Mouse (Mus musculus) neural tube, embryonic 10.5 days (tissue): ENCODE results near the gene Slc6a2.

Experiments used
- DNase-seq: peaks from one replicate; pipeline ENCODE4 v3.0.0-alpha.2; 2017; ENCODE audit warnings: low spot score; ENCODE audit errors: extremely low spot score

Gene Slc6a2

DNA sequence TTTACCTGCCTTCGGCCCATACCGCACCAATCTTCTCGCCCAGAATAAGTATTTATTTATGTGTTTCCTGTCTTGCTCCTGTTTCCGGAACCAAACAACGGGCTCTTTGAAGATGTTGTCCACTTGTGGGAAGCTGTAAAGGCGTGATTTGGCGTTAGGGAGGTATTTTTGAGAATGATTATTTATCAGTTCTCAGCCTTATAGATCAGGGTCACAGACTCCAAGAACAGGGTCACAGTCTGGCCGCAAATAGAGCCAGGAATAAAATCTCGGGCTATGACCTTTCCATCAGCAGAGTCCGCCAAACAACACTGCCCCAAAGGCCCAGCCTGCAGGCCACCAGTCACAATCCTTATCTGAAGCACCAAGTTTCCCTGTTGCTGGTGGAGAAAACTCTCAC lies at the start of gene Slc6a2:
Gene Slc6a2 (plus strand): TSS at position 301 of the 400 bp plus-strand sequence.
- no peak for DNase-seq

DNA sequence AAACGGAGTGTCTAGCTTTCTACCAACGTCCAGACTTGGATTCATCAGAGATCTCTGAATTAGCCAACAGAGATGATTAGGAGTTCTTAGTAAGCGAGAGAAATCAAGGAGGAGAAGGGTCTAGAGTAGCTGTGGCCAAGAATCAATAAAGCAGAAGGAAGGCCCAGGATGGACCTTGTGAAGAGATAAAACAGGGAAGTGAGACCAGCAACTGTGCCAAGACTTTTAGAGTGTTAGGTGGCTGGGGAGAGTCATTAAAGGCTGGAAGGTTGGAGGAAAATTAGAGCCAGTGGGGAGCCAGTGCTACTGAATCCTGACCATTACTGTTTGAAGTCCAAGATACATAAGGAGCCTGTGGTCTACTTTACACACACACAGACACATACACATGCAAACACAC lies 48.4 kb upstream of the Slc6a2 start:
- DNase-seq = no peak

DNA sequence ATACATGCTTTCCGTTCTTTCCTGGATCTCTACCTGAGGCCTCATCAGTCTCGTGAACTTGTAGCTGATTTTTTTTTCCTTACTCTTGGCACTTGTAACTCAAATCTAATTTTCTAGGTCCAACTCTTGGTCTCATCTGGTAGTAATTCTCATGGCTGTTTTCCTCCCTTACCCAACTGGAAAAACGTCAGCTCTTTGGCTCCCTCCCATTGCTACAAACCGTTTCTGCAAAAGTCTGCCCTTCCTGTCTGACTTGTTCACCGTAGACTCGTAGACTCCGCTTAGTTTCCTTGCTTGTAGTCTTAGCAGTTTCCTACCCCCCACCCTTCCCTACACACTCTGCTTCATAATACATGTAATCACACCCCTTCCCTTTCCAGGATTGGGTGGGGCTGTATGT lies 46.5 kb upstream of the Slc6a2 start:
- no peak for DNase-seq

DNA sequence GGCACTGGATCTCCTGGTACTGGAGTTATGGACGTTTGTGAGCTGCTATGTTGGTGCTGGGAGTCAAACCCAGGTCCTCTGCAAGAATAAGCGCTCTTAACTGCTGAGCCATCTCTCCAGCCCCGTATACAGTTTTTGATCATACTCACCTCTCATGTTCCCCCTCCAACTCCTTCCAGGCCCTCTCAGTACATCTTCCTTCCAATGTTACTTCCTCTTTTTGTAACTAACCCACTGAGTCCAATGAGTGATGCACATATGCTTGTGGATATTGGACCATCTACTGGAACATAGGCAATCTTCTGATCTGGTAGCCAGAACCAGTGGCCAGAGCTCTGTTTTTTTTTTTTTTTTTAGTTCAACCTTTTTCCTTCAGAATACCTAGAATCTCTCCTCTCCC lies 43.8 kb upstream of the Slc6a2 start:
- DNase-seq = no peak

DNA sequence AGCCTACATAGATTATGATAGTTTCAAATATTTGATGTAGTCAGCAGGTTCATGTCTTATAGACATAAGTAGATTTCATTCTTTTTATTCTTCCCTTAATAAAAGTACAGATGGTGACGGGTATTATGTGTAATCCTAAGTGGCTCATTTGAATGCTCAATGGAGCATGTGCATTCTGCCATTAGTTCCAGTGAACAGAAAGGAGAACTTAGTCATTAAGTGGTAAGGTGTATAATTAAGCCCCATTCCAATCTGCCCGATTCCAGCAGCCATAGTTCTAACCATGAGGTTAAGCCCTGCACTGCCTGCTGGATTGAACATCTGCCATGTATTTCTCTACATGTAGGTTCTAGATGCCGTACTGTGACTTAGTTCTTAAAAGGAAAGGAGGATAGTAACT lies 38.1 kb upstream of the Slc6a2 start:
- no peak for DNase-seq

DNA sequence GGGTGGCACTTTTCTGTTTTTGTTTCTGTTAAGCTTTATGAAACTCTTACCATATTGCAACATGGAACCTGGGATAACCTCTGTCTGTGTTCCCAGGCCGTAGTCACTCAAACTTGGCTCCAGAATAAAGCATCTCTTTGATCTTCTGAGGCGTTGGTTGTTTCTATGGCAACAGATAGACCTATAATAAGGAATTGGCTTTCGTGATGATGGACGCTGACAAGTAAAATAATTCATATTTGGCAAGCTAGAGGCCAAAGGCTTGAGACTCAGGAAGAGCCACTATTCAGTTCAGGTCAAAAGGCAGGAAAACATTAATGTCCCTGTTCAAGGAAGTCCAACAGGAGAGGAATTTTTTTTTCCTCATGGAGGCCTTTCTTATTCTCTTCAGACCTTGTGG lies 30.9 kb upstream of the Slc6a2 start:
- no peak for DNase-seq

DNA sequence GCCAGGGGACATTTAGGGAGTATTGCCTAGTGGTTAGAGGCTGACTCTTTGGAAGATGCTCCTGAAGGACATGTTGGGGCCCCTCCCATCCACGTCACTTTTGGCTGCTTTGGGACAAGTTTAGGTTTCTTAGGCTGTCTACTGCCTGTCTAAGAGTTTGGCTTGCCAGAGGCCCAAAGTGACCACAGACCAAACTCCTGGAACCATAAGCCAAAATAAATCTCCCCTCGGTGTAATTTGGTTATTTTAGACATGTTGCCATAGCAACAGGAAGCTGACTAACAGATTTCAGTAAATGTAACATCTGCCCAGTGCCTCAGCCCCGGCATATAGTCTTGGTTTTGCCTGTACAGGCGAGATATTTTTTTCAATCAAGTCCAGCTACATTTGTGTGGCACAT lies 21.8 kb upstream of the Slc6a2 start:
- no peak for DNase-seq

DNA sequence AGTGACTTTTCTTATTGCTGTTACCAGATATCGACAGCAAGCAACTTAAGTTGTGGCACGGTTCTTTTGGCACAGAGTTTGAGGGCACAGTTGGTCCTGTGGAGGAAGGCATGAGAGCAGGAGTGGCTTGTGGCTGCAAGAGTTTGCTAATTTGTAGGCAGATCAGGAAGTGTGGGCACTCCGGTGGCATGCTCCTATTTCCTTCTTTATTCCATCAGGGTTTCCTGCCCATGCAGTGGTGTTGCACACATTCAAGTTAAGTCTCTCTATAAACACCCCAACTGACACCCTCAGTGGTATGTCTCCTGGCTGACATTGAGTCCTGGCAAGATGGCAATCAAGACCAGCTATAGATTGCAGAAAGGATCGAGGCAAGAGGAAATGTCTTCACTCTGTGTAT lies 10.8 kb upstream of the Slc6a2 start:
- no peak for DNase-seq

DNA sequence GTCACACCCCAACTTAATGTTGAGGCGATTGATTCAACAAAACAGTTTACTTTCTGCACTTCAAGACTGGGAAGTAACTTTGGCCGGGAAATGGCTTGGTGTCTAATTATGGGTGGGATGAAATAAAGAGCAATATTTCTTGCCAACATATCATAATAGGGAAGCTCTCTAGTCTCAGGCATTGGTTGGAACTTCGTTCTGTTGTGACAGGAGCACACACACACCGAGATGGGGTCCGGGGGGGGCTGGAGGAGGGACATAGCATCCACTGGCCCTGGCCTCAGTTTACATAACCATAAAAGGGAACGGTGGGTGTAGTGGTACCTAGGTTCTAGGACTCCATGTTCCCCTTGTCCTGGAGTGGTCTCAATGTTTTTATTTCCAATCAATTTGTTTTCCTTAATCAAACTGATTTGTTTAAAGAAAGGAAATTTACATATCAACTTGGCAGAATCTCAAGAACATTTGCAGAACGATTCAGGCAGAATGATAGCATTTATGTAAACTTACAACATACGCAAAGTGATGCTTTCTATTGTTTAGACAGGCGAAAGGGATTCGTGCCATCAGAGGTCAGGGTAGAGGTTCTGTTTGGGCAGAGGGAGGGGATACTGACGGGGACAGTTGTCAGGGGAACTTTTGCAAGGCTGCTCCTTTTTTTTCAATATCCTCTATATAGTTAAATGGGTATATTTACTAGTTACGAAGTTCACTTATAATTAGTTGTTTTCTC lies 9.1 kb upstream of the Slc6a2 start:
- DNase-seq = no peak

DNA sequence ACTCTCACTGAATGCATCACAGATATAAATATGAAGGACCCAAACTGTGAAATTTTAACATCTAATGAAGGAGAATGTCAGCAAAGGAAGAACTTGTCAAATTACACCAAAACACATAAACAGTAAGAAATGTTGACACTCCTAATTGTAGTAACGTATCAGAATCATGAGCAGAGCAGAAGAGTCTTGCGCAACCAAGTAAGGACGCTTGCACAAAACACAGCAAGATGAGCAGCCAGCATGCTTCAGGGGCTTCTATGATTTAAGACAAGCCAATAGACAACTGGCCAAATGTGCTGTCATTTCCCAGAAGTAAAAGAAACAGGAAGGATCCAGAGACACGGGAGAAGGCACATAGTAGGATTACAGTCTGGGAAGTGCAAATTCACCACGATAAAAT lies 5.8 kb upstream of the Slc6a2 start:
- DNase-seq = no peak

DNA sequence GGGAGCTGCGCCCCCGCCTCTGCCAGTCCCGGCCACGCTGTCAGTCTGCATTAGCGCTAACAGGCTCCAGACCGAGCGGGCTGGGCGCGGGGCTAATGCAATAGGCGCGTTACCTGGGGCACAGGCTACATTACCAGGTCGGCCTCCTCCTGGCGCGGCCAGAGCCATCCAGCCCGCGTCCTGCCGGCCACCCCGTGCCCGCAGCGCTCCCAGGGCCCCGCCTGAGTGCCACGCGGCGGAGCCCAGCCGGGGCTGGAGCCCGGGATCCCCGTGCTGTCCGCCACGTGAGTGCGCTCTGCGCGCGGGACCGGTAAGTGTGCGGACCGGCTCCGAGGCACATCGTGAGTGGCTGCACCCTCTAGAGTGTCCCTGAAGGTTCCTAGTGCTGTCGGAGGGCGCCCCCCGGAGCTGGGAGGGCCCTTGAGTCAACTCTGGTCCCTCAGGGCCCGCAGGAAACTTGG lies 602 bp downstream of the Slc6a2 start:
- DNase-seq = peak; percentile 28

DNA sequence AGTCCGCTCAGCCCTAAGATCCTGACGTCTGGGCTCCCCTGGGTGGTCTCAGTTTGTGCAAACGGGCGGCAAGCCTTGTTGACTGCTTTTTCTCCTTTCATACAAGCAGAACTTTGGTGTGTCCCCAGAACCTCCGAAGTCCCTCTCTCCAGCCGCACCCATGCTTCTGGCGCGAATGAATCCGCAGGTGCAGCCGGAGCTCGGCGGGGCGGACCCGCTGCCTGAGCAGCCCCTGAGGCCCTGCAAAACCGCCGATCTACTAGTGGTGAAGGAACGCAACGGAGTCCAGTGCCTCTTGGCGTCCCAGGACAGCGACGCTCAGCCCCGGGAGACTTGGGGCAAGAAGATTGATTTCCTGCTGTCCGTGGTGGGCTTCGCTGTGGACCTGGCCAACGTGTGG lies 1.2 kb downstream of the Slc6a2 start:
- no peak for DNase-seq

DNA sequence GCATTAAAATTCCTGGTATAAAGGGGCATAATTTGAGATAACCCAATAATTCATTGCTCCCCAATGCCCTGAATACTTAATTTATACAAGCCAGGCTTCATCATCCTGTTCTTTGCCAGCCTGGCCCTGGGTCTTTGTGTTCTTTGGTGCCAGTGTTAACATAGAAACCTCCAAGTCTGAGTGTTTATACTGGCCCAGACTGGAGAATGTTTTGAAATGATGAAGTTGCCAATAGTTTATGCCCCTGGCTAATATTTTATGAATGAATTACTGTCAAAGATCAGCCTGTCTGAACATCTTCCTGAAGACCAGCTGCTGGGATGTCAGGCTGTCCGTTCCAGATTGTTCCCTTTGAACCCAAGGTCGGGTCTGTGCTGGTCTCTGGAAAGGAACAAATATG lies 4.7 kb downstream of the Slc6a2 start:
- DNase-seq = no peak

DNA sequence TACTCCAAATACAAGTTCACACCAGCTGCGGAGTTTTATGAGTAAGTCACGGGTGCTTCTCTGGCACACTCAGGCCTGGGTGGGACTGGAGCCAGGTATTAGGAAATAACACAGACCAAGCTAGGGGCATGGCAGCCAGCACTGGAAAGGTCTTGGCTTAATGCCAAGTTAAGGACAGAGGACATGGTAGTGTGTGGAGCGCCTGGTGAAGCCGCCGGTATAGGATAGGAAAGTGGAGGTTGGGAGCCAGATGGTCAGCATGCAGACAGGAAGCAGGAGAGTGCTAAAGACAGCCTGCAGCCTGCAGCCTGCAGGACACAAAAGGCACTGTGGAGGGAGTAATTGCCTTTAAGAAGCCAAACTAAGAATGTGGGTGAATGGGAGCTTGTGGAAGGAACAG lies 13.1 kb downstream of the Slc6a2 start:
- DNase-seq = no peak

DNA sequence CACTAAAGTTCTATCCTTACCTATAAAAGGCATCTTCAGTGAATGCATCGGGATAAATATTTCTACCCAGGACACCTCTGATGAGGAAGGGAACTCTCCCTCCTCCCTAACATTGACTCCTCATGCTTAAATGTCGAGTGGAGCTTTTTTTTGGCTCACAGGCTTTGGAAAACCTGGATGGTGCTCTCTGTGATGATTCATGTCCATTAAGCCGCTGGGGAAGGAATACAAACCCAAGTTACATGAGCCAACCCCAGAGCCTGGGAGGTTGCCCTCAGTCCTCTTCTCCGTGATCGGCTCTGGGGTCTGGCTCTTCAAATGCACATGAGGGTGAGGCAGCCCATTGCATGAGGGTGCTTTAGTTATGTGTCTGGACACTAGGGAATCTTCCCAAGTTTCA lies 16.8 kb downstream of the Slc6a2 start:
- DNase-seq = no peak

DNA sequence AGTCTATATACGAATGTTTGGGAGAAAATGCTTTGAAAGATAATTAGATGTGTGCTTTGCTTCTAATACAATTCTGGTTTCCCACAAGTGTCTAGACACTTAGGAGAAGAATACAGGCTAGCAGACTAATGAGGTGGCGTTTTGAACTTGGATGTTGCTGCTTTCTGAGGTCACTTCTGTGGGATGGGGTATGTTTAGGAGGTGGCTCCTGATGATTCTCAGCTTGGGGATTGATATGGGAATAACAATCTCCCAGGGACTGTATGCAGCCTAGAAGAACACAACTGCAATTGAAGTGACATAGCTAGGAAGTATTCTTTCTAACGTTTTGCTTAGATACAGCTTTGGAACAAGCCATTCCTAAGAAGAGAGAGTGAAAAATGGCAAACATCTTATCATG lies 22.6 kb downstream of the Slc6a2 start:
- DNase-seq = no peak

DNA sequence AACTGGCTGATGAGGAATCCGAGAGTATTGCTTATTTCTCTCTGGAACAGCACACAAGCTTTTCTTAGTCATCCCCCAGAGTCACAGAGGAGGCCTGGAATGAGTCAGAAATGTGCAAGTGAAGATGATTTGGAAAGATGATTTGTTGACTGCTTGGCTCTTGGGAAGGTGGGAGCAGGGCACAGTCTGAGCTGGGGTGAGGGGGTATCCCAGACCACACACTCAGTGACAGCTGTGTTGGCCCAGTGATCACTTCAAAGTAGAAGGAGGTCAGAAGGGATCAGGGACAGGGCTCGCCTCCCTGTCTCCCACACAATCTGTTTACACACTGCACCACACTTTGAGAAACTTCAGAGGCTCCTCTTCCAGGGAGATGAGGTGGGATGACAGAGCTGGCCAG lies 24.5 kb downstream of the Slc6a2 start:
- no peak for DNase-seq

DNA sequence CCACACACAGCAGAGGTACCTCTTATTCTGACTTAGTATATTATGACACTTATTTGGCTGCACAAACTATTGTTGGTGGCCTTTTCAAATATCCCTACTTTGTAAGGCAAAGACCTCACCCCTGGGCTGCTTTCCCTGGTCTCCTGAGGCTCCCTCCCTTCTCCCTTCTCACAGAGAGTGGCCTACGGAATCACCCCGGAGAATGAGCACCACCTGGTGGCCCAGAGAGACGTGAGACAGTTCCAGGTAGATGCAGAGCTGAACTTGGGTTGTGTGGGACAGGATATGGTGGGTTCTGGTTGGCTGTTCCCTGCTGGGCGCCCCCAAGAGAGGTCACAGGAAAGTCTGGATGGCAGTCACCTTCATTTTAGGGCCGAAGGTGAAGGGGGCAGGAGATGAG lies 37.0 kb downstream of the Slc6a2 start:
- peak; percentile 24 for DNase-seq

DNA sequence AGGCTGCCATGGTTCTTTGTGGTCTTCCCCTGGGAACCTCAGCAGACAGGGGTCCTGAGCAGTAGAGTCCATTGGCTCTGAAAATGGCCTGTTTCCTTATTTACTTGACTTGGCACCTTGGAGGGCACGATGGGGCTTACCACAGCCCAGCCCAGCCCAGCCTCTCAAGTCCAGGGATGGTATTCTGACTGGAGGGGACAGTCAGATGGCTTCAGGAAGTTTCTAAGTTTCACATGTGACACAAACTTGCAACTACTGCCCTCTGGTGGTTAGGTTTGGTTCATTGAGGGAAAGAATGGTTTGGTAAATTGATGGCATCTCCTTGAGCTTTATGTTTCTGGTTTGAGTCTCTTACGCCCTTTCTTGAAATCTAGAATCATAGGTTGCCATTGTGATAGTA lies 38.7 kb downstream of the Slc6a2 start:
- DNase-seq = peak; percentile 50

DNA sequence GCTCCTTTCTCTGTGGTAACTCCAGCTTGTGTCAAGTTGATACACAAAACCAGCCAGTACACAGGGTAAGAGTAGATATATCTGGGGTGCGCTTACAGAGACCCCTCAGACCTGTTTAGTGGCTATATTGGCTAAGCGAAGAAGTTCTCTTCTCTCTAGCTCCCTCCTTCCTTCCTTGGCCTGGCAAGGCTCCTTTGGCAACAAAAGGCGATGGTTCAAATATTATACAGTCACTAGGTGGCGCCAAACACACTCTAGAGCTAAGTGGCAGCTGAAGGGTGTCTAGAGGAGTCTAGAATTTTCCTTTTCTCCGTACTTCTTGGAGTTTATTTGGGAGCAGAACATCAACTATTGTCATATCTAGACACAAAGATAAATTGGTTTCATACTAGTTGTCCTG lies 50.4 kb downstream of the Slc6a2 start:
- peak; percentile 33 for DNase-seq

DNA sequence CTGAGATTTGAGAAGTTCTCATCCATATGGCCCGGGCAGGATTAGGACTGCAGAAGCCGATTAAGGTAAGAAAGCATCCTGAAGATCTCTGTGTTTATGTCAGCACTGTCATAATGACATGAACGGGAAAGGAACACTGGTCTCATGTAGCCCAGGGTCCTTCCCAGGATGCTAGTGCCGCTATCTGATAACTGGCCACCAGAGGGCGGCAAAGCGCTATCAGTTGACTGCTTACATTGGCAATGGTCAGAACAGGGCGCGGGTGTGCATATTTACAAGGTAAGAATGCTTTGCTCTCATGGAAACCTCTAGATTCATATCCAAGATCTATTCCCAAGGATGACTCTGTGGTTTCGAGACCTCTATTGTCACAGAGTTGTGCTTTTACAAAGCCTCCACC lies 51.6 kb downstream of the Slc6a2 start:
- DNase-seq = peak; percentile 89

DNA sequence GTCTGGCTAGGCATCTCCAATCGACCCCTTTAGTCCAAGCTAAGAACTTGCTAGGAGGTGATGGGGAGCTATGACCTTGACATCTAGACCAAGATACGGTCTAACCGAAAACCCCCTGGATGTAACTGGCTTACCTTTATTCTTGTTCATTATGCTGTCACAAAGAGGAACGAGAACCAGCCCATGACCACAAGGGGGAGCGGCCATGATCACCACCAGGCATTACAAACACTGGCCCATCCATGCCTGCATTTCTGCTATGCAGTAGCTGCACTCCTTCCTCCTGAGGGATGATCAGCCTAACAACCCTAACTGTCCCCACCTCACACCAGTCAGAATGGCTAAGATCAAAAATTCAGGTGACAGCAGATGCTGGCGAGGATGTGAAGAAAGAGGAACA lies 52.3 kb downstream of the Slc6a2 start:
- DNase-seq = no peak

DNA sequence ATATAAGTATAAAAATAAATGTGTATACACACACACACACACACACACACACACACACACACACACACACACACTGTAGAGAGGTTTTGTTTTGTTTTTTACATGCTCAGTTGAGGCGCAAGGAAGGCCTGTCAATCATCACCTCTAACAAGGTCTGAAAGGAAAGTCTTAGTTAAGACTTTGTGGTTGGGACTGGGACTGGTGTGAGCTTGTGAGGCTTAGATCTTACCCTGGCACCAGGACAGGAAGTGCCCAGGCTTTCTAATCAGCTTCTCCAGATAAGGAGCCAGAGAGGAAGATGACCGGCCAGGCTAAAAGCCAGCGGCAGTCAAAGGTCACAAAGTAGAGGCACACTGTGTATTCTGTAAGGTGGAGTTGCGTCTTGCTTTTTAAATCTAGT lies 54.4 kb downstream of the Slc6a2 start:
- DNase-seq = no peak

DNA sequence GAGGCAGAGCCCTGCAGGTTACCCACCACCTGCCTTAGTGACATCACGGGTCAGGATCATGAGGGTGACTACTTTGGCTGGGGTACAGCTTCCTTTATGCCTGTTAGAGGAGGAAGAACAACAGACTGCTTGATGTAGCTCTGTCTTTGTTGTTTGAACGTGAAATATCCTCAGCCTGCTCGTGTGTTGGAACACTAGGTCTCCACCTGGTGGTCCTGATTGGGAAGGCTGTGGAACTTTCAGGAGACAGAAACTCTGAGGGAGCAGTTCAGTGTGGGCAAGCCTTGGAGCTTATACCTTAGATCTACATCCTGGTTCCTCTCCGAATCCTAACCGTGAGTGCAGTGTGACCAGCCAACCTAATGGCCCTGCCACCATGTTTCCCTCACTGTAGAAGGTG lies 61.9 kb downstream of the Slc6a2 start:
- no peak for DNase-seq
